Mouse (Mus musculus): Measurements from ENCODE around the gene Pgr.

The Pgr gene

DNA sequence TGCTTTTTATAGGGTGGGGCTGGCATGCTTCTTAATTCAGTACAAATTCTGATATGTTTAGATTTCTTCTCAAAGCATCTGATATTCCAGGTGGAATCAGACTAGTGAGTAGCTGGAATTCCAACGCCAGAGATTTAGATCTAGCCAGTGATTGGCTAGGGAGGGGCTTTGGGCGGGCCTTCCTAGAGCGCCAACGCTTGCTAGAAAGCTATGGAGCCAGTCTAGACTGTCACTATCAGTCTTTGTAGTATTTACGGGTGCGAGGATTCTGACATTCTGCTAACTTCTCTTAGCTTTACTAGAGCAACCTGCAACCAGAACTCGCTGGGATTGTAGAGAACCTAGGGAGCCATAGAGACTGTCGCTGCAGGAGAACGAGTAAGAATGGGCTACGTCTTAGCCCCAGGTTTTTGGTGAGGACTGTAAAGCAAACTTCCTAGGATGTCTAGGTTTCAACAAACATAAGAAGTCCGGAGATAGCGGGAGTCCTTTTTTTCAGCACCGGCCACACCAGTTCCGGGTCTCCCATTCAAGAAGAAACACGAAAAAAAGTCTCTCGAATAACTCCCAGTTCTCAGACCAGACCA, at the start of gene Pgr:
Gene Pgr (plus strand): TSS at position 218 of the 587 bp plus-strand sequence.
- in situ Hi-C loops (cut with MboI, MseI), result loop anchor here (10.0 kb wide), 1 partner anchor 735 kb away; no protein-coding TSS in a partner anchor

DNA sequence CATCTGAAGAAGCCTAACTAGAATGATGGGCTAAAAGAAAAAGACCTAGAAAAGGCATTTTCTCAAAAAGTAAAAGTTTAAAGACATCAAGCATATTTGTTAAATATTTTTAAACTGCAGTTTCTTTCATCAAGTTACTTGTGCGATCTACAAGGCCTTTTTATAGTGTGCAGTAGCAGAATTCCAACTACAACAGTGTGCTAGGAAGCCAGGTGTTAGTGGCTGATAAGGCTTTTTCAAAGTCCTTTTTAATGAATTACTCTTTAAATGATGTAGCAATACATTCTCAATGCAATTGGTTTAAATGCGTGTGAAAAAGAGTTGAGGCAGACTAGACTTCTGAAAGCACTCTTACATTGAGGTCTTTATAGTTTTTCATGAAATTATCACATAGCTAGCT, 42.2 kb upstream of the Pgr start:
- in situ Hi-C loops (cut with MboI, MseI), result no loop called here

DNA sequence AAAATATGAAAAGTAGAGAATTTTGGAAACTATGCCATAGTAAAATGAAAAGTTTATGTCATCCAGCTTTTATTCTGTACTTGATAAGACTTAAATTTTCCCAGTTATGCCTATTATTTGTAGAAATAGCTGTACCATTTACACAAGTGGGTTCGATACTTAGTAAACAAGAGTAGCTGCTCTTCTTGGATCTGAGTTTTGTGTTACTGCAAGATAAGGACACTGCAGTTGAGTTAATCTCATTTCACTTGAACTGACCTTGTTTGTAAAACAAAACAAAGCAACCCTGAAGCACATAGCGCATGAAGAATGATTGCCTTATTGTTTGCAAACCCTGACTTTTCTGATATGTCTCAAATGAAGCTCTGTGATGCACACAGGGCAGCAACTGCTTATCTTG, 31.1 kb upstream of the Pgr start:
- in situ Hi-C loops (cut with MboI, MseI), result no loop called here

DNA sequence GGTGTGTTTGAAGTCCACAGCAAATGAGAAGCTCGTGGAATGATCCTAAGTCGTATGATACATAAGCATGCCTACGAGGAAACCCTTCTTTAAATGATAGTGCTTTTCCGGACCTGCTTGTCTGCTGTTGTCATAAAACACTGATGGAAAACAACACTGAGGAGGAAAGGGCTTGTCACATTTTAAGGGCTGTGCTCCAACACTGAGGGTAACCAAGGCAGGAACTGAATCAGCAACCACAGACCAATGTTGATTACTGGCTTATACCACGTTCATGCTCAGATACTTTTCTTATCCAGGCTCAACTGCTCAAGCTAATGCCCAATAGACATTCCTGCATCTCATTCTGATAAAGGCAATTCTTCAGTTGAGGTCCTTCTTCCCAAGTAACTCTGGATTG, 4.4 kb upstream of the Pgr start:
- in situ Hi-C loops (cut with MboI, MseI), result loop anchor here (10.0 kb wide), 1 partner anchor 730 kb away; no protein-coding TSS in a partner anchor

DNA sequence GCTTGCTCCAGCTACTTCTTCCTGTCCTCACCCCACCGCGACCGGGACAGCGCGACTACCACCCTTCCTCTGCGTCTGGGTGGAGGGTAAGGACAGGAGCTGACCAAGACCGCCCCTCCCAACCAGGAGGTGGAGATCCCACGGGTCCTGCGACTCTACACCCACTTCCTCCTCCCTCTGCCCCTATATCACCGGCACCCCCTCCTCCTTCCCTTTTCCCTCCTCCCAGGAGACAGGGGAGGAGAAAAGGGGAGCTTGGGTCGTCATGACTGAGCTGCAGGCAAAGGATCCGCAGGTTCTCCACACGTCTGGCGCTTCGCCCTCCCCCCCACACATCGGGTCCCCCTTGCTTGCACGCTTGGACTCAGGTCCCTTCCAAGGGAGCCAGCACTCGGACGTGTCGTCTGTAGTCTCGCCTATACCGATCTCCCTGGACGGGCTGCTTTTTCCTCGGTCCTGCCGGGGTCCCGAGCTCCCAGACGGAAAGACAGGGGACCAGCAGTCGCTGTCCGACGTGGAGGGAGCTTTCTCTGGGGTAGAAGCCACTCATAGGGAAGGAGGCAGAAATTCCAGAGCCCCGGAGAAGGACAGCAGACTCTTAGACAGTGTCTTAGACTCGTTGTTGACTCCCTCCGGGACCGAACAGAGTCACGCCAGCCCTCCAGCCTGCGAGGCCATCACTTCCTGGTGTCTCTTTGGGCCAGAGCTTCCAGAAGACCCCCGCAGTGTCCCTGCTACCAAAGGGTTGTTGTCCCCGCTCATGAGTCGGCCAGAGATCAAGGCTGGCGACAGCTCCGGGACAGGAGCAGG, 775 bp downstream of the Pgr start:
- in situ Hi-C loops (cut with MboI, MseI), result no loop called here

DNA sequence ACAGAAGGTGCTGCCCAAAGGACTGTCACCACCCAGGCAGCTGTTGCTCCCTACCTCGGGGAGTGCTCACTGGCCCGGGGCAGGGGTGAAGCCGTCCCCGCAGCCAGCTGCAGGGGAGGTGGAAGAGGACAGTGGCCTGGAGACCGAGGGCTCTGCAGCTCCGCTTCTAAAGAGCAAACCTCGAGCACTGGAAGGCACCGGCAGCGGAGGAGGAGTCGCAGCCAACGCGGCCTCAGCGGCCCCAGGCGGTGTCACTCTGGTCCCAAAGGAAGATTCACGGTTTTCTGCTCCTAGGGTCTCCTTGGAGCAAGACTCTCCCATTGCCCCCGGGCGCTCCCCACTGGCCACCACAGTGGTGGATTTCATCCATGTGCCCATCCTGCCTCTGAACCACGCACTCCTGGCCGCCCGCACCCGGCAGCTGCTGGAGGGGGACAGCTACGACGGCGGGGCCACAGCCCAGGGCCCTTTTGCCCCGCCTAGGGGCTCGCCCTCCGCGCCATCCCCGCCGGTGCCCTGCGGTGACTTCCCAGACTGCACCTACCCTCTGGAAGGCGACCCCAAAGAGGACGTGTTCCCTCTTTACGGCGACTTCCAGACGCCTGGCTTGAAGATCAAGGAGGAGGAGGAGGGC, 1.5 kb downstream of the Pgr start:
- in situ Hi-C loops (cut with MboI, MseI), result no loop called here

DNA sequence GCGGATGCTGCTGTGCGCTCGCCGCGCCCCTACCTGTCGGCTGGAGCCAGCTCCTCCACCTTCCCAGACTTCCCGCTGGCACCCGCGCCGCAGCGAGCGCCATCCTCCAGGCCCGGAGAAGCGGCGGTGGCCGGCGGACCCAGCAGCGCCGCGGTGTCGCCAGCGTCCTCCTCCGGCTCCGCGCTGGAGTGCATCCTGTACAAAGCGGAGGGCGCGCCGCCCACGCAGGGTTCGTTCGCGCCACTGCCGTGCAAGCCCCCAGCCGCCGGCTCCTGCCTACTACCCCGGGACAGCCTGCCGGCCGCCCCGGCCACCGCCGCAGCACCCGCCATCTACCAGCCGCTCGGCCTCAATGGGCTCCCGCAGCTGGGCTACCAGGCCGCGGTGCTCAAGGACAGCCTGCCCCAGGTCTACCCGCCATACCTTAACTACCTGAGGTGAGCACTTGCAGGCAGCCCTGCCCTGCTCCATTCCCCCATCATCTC, 2.1 kb downstream of the Pgr start:
- in situ Hi-C loops (cut with MboI, MseI), result no loop called here

DNA sequence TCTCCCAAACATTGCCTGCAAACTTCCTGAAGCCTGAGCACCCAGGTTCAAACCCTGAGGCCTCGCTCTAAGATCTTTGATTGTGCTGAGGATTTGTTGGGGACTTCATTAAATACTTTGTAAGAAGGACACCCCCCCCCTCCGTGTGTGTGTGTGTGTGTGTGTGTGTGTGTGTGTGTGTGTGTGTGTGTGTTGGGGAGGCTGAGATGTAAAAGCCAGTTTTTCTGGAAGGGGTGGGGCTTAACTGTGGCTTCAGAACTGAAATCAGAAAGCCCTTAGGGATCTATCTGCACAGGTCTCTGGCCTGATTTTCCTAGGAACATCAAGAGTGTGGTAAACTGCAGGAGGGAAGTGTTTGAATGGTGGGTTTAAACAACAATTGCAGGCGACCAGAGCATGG, 2.6 kb downstream of the Pgr start:
- in situ Hi-C loops (cut with MboI, MseI), result no loop called here

DNA sequence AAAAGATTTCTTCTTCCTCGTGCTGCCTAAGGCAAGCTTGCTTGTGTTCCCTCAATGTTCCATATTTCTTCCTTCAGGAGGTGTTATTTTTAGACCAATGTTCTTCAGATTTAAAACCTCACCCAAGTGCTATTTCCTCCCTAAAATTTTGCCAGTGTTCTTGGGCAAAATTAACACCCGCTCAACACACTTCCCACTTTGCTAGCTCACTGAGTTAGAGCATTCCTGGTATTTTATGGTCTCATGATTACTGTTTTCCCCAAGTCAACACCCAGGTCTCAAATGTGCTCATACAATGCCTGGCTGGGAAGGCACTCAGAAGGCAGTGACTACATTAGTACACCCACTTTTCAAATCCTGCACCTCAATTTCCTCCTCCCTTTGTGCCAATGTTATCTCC, 27.9 kb downstream of the Pgr start:
- in situ Hi-C loops (cut with MboI, MseI), result no loop called here

DNA sequence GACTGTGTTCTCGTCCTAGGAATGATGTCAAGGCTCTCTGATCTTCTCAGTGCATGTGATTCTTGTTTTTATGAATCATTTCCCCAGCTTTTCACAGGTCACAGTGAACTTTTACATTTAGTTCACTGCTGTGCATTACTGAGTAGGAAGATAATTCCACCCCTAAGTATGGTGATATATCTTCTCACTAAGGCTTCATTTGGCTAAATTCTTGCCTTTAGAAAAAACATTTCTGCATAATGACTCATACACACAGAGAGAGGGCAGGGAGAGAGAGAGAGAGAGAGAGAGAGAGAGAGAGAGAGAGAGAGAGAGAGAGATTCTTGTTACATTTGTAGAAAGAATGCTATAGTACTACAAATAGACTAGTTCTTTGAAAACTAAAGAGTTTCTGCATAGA, 38.1 kb downstream of the Pgr start:
- in situ Hi-C loops (cut with MboI, MseI), result no loop called here

DNA sequence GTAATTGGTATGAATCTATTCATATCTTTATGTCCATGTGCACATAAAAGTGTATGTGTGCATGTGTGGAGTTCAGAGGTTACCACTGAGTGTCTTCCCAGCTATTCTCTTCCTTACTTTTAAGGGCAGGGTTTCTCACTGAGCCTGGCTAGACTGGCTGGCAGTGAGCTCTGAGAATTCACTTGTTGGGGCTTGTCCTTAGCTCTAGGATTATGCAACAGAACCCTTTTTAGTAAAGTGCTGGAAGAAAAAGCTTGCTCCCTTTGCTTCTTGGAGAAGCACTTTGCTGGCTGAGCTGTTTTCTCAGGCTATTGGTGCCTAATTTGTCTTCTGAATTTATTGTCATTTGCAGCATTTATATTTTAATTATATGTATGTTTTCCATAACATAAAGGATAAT, 53.7 kb downstream of the Pgr start:
- in situ Hi-C loops (cut with MboI, MseI), result loop anchor here (25.0 kb wide), 1 partner anchor 241 kb away; no protein-coding TSS in a partner anchor

DNA sequence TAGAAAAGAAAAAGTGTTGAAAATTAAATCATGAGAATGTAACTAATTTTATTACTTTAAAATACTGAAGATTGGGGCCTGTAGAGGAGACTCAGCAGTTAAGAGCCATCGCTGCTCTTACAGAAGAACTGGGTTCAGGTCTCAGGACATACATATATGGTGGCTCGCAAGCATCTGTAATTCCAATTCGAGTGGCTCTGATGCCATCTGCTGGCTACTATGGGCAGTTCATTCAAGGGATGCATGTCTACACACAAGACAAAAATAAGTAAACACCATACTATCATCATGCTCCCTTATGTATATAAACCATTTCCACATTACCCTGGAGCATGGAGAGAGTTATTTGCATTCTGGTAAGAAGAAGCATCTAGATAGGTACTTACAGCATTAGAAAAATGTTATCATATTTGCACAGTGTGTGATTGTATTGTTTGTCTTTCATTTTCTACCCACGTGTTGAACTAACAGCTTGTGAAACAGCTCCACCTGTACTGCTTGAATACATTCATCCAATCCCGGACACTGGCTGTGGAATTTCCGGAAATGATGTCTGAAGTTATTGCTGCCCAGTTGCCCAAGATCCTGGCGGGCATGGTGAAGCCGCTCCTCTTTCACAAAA, 65.0 kb downstream of the Pgr start:
- in situ Hi-C loops (cut with MboI, MseI), result loop anchor here (25.0 kb wide), 1 partner anchor 252 kb away; no protein-coding TSS in a partner anchor

DNA sequence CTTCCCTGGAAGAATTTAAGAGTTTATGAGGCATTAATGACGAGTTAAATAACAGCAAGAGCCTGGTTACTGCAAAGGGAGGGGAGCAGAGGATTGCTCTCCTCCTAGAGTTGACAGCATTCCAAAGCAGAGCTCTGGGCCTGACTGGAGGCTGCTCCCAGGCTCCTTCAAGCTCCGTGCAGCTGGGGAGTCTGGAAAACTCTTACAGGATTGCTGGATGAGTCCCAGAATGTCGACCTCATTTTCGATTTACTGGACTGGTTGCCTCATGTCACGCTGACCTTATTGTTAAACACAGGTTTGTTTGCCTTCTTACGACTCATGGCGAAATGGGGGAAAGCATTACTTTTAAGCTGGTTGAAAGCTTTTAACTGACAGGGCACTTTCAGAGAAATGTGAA, 70.6 kb downstream of the Pgr start:
- in situ Hi-C loops (cut with MboI, MseI), result loop anchor here (25.0 kb wide), 1 partner anchor 258 kb away; no protein-coding TSS in a partner anchor

DNA sequence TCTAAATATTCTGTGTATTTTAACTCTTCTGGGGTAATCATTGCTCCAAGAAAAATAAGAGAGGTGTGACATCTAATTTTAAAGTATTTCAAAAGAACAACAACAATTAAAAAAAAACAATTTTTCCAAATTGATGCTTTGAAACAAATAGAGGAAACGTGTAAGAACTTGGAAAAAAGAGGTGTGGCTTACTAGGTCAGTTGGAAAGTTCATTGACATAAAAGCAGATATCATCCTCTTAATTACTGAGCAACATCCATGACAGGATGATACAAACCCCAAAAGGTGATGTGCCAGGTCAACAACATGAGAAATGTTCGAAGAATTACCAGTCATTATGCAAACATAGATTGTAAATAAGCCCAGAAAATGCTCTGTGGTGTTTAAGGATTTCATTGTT, 71.9 kb downstream of the Pgr start, which contains the start of gene Gm16485:
Gene Gm16485 (plus strand): TSS at position 301 of the 400 bp plus-strand sequence.
- in situ Hi-C loops (cut with MboI, MseI), result loop anchor here (25.0 kb wide), 1 partner anchor 259 kb away; no protein-coding TSS in a partner anchor

DNA sequence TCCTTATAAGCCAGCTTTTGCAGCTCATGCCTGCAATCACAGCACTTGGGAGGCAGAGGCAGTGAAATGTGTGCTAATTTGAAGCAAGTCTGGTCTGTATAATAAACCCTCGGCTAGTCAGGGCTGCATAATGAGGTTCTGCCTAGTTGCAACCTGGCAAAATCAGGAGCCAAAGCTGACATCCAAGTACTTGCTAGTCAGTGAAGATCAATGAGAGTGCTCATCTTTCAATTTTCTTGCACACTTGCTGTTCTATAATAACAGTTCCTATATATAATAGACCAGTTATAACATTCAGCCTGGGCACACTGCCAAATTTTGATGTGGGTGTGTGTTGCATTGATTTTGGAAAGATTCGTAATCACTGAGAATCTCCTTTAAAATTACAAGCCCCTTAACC, 78.1 kb downstream of the Pgr start:
- in situ Hi-C loops (cut with MboI, MseI), result no loop called here

DNA sequence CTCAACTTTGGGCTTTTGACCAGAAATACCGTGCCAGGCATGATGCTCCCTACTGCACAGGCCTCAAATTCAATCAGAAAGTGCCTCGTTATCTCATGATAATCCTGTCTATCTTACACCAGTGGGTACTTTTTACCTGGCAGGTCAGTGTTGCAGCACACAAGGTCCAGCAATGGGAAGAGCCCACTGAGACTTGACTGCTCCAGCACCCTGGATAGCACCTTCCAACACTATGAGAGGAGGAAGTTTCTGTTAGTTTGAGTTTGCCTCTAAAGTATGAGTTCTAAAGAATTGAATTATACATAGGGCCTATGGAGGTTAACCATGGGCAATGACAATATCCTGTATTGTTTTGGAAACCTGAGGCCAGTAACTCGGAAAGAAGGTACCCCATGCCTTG, 82.7 kb downstream of the Pgr start:
- in situ Hi-C loops (cut with MboI, MseI), result no loop called here

DNA sequence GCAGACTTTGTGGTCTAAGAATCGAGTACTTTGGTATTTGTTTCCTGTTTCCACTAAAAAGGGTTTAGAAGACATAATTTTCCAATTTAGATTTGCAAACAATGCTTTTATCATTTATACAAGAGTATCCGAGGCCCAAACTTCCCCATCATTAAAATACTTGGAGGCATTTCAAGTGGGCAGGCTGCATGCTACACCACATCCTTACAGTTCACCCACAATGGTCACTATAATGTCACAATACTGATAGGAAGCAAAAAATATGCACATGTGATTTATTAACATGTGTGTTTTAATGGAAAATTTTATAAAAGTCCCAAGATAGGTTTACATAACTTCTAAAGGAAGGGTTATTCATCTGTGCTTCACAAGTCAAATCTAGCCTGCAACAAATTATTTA, 96.9 kb downstream of the Pgr start:
- in situ Hi-C loops (cut with MboI, MseI), result no loop called here

DNA sequence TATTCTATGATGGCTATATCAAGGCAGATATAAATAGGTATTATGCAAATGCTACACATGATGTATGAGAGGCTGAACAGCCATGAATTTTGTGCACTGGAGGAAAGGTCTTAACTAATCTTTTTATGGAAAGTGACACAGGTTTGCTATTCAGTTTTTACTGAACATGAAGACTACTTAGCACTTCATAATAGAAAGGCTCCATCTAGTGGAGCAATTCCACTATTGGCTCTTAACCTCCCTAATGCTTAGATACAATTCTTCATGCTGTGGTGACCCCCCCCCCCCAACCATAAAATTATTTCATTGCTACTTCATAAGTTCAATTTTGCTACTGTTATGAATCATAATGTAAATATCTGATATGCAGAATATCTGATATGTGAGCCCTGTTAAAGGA, 101.5 kb downstream of the Pgr start:
- in situ Hi-C loops (cut with MboI, MseI), result no loop called here

DNA sequence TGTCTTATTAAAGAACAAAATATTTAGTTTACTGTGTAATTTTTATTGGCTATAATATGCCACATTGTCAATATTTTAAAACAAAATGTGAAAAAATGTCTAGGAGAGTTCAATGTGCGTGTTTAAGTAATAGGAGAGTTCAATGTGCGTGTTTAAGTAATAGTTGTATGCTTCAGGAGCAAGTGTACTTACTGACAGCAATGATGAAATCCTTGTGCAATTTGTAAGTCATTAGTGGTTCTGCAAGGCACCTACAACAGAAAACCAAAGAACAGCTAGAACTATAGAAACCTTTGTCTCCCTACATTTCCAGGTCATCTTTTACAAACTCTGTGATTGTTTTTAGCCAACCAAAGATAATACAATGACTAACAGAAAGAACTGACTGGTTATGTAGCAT, 115.5 kb downstream of the Pgr start:
- in situ Hi-C loops (cut with MboI, MseI), result no loop called here
